Mouse (Mus musculus) erythroblast, embryonic 14.5 days (primary cell): ENCODE measurements around the gene Fam69b.
"Not testable (repeated sequence)": the region's sequence is repeated elsewhere in the genome, so short reads cannot be mapped to it uniquely, and the experiment has no call there.

Experiments
- GATA1 ChIP-seq: IDR thresholded peaks from 2 replicates; pipeline ENCODE4 v1.6.1; 2012; ENCODE audit warnings: low read length, inconsistent platforms, mixed read lengths
- TAL1 ChIP-seq: IDR thresholded peaks from 3 replicates; pipeline ENCODE4 v1.6.1; 2012; ENCODE audit warnings: low read length, inconsistent platforms, mixed read lengths

DNA sequence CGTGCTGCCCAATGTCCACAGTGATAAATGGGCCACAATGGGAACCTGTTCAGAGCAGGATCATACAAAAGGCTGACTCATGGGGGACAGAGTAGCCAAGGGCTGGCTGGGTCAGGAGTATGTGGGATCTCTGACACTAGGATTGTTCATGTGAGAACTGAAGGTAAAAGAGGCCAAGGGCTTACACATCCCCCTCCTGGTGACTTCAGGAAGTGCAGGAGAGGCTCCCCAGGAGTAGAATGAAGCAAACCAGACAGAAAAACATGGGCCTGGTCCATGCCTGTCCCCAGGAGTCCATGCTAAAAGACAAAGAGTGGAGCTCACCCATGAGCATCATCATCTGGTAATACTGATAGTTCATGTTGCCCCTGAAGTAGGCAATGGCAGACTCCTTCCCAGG, 35.3 kb downstream of the Fam69b start:
- not testable (repeated sequence) for TF ChIP-seq GATA1, TAL1
